Mouse (Mus musculus): Measurements from ENCODE around the gene Kcnj5. TPM values are rescaled to one million over a fixed set of nuclear protein-coding genes. Genes with fewer than 3 reads are reported as not detected.

The Kcnj5 gene
- polyA plus RNA-seq, 1 experiment from 2014 or later, result 0.73 TPM

GRCm38 (mm10) chr9:32369388-32369787 lies 25.2 kb upstream of the Kcnj5 start:
- no peak overlapping the region for H3K4me2 ChIP-seq (ENCODE audit: low read length)
- H3K27ac ChIP-seq (ENCODE audit: low read length), result no peak overlapping the region
- 17% methylated on average over 6 of the region's 6 CpGs for WGBS
- ATAC-seq, result no peak
- no peaks in the 10 kb centered on the region; the same call in 1 of the 2 replicates for H3K9me3 ChIP-seq (ENCODE audit: control insufficient read depth, low read length)
- H3K9ac ChIP-seq (replicated peaks; ENCODE audit: low read depth, low read length), result no peak overlapping the region
- no peaks in the 10 kb centered on the region for H3K27me3 ChIP-seq (replicated peaks; ENCODE audit: control insufficient read depth, insufficient read depth, low read length)
- no peaks in the 10 kb centered on the region for H3K36me3 ChIP-seq (ENCODE audit: control insufficient read depth, insufficient read depth)
- no peaks in the 10 kb centered on the region for H3K4me1 ChIP-seq (replicated peaks; ENCODE audit: control insufficient read depth, insufficient read depth, low read length)
- H3K4me3 ChIP-seq (replicated peaks; ENCODE audit: low read length), result no peak overlapping the region

GRCm38 (mm10) chr9:32368812-32369211 lies 24.7 kb upstream of the Kcnj5 start:
- Histone ChIP-seq H3K4me1 (replicated peaks; ENCODE audit: control insufficient read depth, insufficient read depth, low read length) (no peaks in the 10 kb centered on the region), H3K27me3 (replicated peaks; ENCODE audit: control insufficient read depth, insufficient read depth, low read length) (no peaks in the 10 kb centered on the region), H3K9ac (replicated peaks; ENCODE audit: low read depth, low read length) (no peak overlapping the region), H3K4me2 (ENCODE audit: low read length) (no peak overlapping the region), H3K36me3 (ENCODE audit: control insufficient read depth, insufficient read depth) (no peaks in the 10 kb centered on the region), H3K4me3 (replicated peaks; ENCODE audit: low read length) (no peak overlapping the region), H3K9me3 (ENCODE audit: control insufficient read depth, low read length) (no peaks in the 10 kb centered on the region; the same call in 1 of the 2 replicates), H3K27ac (ENCODE audit: low read length) (no peak overlapping the region)
- WGBS, result 26% methylated on average over 2 of the region's 2 CpGs
- no peak for ATAC-seq

GRCm38 (mm10) chr9:32360770-32361169 lies 16.6 kb upstream of the Kcnj5 start:
- no peak overlapping the region for H3K9ac ChIP-seq (replicated peaks; ENCODE audit: low read depth, low read length)
- H3K36me3 ChIP-seq (ENCODE audit: control insufficient read depth, insufficient read depth), result no peaks in the 10 kb centered on the region
- H3K4me2 ChIP-seq (ENCODE audit: low read length), result no peak overlapping the region
- ATAC-seq, result no peak
- no peaks in the 10 kb centered on the region for H3K9me3 ChIP-seq (ENCODE audit: control insufficient read depth, low read length)
- H3K27ac ChIP-seq (ENCODE audit: low read length), result no peak overlapping the region
- H3K4me1 ChIP-seq (replicated peaks; ENCODE audit: control insufficient read depth, insufficient read depth, low read length), result no peaks in the 10 kb centered on the region
- H3K4me3 ChIP-seq (replicated peaks; ENCODE audit: low read length), result no peak overlapping the region
- 90% methylated on average over 1 of the region's 1 CpGs for WGBS
- no peaks in the 10 kb centered on the region for H3K27me3 ChIP-seq (replicated peaks; ENCODE audit: control insufficient read depth, insufficient read depth, low read length)

- Histone ChIP-seq H3K9ac (replicated peaks; ENCODE audit: low read depth, low read length) (no peak overlapping the region), H3K27ac (ENCODE audit: low read length) (no peak overlapping the region), H3K4me2 (ENCODE audit: low read length) (no peak overlapping the region), H3K27me3 (replicated peaks; ENCODE audit: control insufficient read depth, insufficient read depth, low read length) (peaks cover 7% of the 10 kb centered on the region), H3K4me1 (replicated peaks; ENCODE audit: control insufficient read depth, insufficient read depth, low read length) (no peaks in the 10 kb centered on the region), H3K36me3 (ENCODE audit: control insufficient read depth, insufficient read depth) (no peaks in the 10 kb centered on the region), H3K4me3 (replicated peaks; ENCODE audit: low read length) (no peak overlapping the region), H3K9me3 (ENCODE audit: control insufficient read depth, low read length) (no peaks in the 10 kb centered on the region)
- ATAC-seq, result no peak
- WGBS, result 2% methylated on average over 6 of the region's 6 CpGs
These were observed 6.2 kb upstream of the Kcnj5 start for GRCm38 (mm10) chr9:32350332-32350731.

GRCm38 (mm10) chr9:32349344-32349743 lies 5.2 kb upstream of the Kcnj5 start:
- H3K4me3 ChIP-seq (replicated peaks; ENCODE audit: low read length), result no peak overlapping the region
- no peaks in the 10 kb centered on the region for H3K36me3 ChIP-seq (ENCODE audit: control insufficient read depth, insufficient read depth)
- H3K27ac ChIP-seq (ENCODE audit: low read length), result no peak overlapping the region
- H3K9ac ChIP-seq (replicated peaks; ENCODE audit: low read depth, low read length), result no peak overlapping the region
- WGBS, result 90% methylated on average over 10 of the region's 10 CpGs
- ATAC-seq, result no peak
- no peaks in the 10 kb centered on the region for H3K9me3 ChIP-seq (ENCODE audit: control insufficient read depth, low read length)
- H3K4me2 ChIP-seq (ENCODE audit: low read length), result no peak overlapping the region
- peaks cover 5% of the 10 kb centered on the region; the same call in 1 of the 2 replicates for H3K4me1 ChIP-seq (replicated peaks; ENCODE audit: control insufficient read depth, insufficient read depth, low read length)
- peaks cover 17% of the 10 kb centered on the region for H3K27me3 ChIP-seq (replicated peaks; ENCODE audit: control insufficient read depth, insufficient read depth, low read length)

GRCm38 (mm10) chr9:32348096-32348495 lies 3.9 kb upstream of the Kcnj5 start:
- 61% methylated on average over 8 of the region's 8 CpGs for WGBS
- H3K27ac ChIP-seq (ENCODE audit: low read length), result no peak overlapping the region
- no peak overlapping the region for H3K9ac ChIP-seq (replicated peaks; ENCODE audit: low read depth, low read length)
- H3K9me3 ChIP-seq (ENCODE audit: control insufficient read depth, low read length), result no peaks in the 10 kb centered on the region
- no peak for ATAC-seq
- H3K36me3 ChIP-seq (ENCODE audit: control insufficient read depth, insufficient read depth), result no peaks in the 10 kb centered on the region
- no peak overlapping the region for H3K4me2 ChIP-seq (ENCODE audit: low read length)
- H3K27me3 ChIP-seq (replicated peaks; ENCODE audit: control insufficient read depth, insufficient read depth, low read length), result peaks cover 25% of the 10 kb centered on the region
- H3K4me3 ChIP-seq (replicated peaks; ENCODE audit: low read length), result no peak overlapping the region
- H3K4me1 ChIP-seq (replicated peaks; ENCODE audit: control insufficient read depth, insufficient read depth, low read length), result peaks cover 12% of the 10 kb centered on the region

GRCm38 (mm10) chr9:32344489-32344888 lies 339 bp upstream of the Kcnj5 start:
- Histone ChIP-seq H3K4me1 (replicated peaks; ENCODE audit: control insufficient read depth, insufficient read depth, low read length) (peaks cover 12% of the 10 kb centered on the region), H3K9ac (replicated peaks; ENCODE audit: low read depth, low read length) (peak overlapping the region; percentile 56), H3K27ac (ENCODE audit: low read length) (no peak overlapping the region), H3K4me2 (ENCODE audit: low read length) (peak overlapping the region; percentile 64), H3K9me3 (ENCODE audit: control insufficient read depth, low read length) (no peaks in the 10 kb centered on the region), H3K4me3 (replicated peaks; ENCODE audit: low read length) (peak overlapping the region; percentile 41), H3K36me3 (ENCODE audit: control insufficient read depth, insufficient read depth) (no peaks in the 10 kb centered on the region), H3K27me3 (replicated peaks; ENCODE audit: control insufficient read depth, insufficient read depth, low read length) (peaks cover 37% of the 10 kb centered on the region)
- ATAC-seq, result peak; percentile 43; the same call in 1 of the 2 replicates
- 2% methylated on average over 21 of the region's 21 CpGs for WGBS

- H3K27me3 ChIP-seq (replicated peaks; ENCODE audit: control insufficient read depth, insufficient read depth, low read length), result peaks cover 35% of the 10 kb centered on the region
- H3K4me2 ChIP-seq (ENCODE audit: low read length), result no peak overlapping the region
- 14% methylated on average over 8 of the region's 8 CpGs for WGBS
These were observed 1.2 kb downstream of the Kcnj5 start for GRCm38 (mm10) chr9:32342929-32343328.

GRCm38 (mm10) chr9:32340831-32341230 lies 3.3 kb downstream of the Kcnj5 start:
- ATAC-seq, result no peak
- WGBS, result 71% methylated on average over 5 of the region's 5 CpGs
- H3K4me2 ChIP-seq (ENCODE audit: low read length), result no peak overlapping the region
- no peak overlapping the region for H3K4me3 ChIP-seq (replicated peaks; ENCODE audit: low read length)
- no peaks in the 10 kb centered on the region for H3K36me3 ChIP-seq (ENCODE audit: control insufficient read depth, insufficient read depth)
- peaks cover 12% of the 10 kb centered on the region for H3K4me1 ChIP-seq (replicated peaks; ENCODE audit: control insufficient read depth, insufficient read depth, low read length)
- no peak overlapping the region for H3K27ac ChIP-seq (ENCODE audit: low read length)
- H3K9me3 ChIP-seq (ENCODE audit: control insufficient read depth, low read length), result no peaks in the 10 kb centered on the region
- peaks cover 34% of the 10 kb centered on the region for H3K27me3 ChIP-seq (replicated peaks; ENCODE audit: control insufficient read depth, insufficient read depth, low read length)
- H3K9ac ChIP-seq (replicated peaks; ENCODE audit: low read depth, low read length), result no peak overlapping the region

More at GRCm38 (mm10) chr9:32342929-32343328, 1.2 kb downstream of the Kcnj5 start:
- ATAC-seq, result no peak
- Histone ChIP-seq H3K9me3 (ENCODE audit: control insufficient read depth, low read length) (no peaks in the 10 kb centered on the region), H3K27ac (ENCODE audit: low read length) (no peak overlapping the region), H3K36me3 (ENCODE audit: control insufficient read depth, insufficient read depth) (no peaks in the 10 kb centered on the region), H3K4me3 (replicated peaks; ENCODE audit: low read length) (no peak overlapping the region), H3K4me1 (replicated peaks; ENCODE audit: control insufficient read depth, insufficient read depth, low read length) (peaks cover 12% of the 10 kb centered on the region), H3K9ac (replicated peaks; ENCODE audit: low read depth, low read length) (no peak overlapping the region)
